Mouse (Mus musculus) cortical plate, adult 2 months (tissue): ENCODE measurements around the gene Ifrd2.

Experiments
- CTCF ChIP-seq: fragments of 200-500 bp; IDR thresholded peaks from 2 replicates; pipeline ENCODE4 v1.5.1; 2011; ENCODE audit warnings: mild to moderate bottlenecking, control low read depth, low read length; ENCODE audit not compliant: insufficient read depth; ENCODE audit errors: extremely low read depth
- POLR2A ChIP-seq: fragments of 200-500 bp; IDR thresholded peaks from 2 replicates; pipeline ENCODE4 v1.6.1; 2011; ENCODE audit warnings: mild to moderate bottlenecking, low read length, control low read depth; ENCODE audit not compliant: insufficient read depth; ENCODE audit errors: extremely low read depth

DNA sequence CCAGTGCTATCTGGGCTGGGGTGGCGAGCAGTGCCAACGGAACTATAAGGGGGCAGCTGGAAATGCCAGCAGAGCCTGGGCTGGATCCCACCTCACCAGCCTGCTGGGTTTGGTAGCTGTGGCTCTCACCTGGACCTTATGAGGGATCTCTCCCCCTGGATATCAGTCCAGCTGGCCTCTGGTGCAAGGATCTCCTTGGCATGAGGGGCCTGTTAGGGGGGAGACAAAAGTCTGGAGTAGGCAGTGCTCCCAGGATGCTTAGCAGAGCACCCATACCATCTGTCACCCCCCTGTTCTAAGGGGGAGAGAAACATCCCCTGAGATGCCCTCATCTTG lies 15.1 kb upstream of the Ifrd2 start:
- TF ChIP-seq CTCF, result no peak
- TF ChIP-seq POLR2A, result no peak
